Mouse (Mus musculus) T-helper 1 cell (primary cell): Measurements from ENCODE around the gene Park7.
"Not testable (repeated sequence)": the region's sequence is repeated elsewhere in the genome, so short reads cannot be mapped to it uniquely, and the experiment has no call there.

Experiments
- in situ Hi-C: fragments of 300-600 bp; cut with MboI, MseI; formaldehyde crosslinking; loops from one replicate; pipeline ENCODE4 v1.15.1; 2025; ENCODE audit warnings: high pct_unique_total_duplicates

The Park7 gene

DNA sequence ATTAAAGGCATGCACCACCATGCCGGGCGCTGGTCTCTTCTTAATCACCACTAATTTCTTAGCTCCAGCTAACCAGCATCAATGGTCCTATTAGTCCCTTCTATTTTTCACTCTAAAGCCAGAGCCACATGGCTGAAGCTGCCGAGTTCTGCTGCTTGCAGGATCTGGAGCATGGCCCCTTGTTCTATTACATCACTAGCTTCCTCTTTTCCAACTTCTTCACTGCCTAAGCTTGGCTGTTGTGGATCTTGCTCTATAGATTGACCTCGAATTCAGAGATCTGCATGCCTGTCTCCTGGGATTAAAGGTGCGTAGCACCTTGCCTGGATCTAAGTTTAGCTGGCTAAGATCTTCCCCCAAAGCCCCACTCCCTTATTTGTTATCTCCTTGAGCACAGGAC, 31.6 kb downstream of the Park7 start:
- in situ Hi-C loops = loop anchor here (25.0 kb wide), 1 partner anchor 220 kb away; the partner anchor contains the start of gene Slc45a1

DNA sequence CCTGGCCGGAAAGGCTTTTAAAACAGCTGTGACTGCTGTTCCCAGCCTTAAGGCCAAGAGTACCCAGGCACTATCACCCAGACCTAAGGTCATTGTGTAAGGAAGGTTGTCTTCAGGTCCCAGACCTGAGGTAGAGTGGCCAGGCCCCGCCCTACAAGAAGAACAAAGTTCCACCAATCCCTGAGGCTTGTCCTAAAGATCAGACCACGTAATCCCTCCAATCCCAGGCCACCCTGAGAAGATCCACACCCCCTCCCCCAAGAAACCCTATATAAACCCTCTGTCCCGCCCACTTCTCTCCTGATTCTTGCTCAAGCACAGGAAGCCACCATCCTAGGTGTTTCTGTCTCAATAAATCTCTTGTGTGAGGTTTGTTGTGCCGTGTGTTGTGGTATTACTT, 33.9 kb downstream of the Park7 start:
- in situ Hi-C loops = loop anchor here (25.0 kb wide), 1 partner anchor 218 kb away; the partner anchor contains the start of gene Slc45a1

DNA sequence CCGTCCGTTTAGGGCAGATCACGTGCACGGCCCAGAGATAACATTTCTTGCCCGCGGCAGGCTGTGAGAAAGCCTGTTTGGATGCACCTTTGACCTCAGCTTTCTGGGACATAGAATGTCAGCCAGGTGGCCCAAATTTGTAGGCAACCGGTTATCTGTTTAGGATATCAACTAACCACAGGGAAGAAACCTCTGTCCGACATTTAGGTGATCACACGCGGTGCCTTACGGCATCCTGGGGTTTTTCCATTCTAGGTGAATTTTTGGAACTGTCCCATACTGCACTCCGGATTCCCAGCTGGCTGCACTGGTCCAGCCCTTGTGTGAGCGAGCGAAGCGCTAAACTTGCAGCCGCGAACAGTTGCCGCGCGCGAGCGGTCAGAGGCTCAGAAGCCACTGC, 34.6 kb downstream of the Park7 start:
- in situ Hi-C loops = loop anchor here (25.0 kb wide), 1 partner anchor 217 kb away; the partner anchor contains the start of gene Slc45a1

DNA sequence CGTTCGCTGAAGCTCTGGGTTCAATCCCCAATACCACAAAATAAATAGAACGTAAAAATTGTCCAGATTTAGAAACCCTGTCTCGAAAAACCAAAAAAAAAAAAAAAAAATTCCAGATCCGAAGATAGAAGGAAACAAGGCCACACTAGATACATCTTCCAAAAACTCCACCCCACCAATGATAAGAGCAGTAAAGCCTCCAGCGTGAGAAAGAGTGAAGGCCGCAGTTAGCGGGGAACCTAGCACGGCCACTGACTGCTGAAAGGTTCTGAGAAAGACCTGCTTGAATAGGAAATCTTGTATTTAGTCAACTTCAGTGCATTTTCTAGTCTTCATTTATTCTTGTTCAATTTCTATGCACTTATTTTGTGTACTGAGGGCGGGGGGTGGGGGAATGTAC, 38.8 kb downstream of the Park7 start:
- in situ Hi-C loops = loop anchor here (25.0 kb wide), 1 partner anchor 213 kb away; the partner anchor contains the start of gene Slc45a1

DNA sequence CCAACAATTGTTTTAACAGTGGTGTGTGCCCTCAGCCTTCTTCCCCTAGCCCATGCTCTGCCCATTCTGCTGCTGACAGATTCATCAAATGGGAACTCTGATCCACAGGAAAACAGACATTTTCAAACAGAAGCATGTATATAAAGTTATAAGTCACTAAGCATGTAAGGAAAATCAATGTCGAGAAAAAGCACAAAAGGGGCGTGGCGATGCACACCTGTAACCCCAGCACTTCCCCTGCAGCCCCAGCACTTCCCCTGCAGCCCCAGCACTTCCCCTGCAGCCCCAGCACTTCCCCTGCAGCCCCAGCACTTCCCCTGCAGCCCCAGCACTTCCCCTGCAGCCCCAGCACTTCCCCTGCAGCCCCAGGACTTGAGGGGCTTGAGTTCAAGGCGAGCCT, 39.8 kb downstream of the Park7 start:
- in situ Hi-C loops = not testable (repeated sequence)

DNA sequence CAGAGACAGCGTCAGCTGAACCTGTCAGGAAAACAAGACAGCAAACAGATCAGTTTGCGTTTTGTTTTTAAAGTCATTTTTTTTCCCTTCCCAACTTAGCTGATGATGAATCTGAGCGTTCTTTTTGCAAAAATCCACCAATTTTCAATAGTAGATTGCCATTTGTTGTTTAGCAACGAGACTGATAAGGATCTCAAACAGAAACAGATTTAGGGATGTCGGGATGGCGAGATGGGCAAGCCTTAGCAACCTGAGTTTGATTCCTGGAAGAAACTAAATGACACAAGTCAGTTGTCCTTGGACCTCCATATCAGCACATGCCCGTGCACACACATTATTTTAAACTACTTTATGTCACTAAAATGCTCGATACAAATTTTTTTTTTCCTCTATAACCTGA, 41.6 kb downstream of the Park7 start:
- in situ Hi-C loops = no loop called here

DNA sequence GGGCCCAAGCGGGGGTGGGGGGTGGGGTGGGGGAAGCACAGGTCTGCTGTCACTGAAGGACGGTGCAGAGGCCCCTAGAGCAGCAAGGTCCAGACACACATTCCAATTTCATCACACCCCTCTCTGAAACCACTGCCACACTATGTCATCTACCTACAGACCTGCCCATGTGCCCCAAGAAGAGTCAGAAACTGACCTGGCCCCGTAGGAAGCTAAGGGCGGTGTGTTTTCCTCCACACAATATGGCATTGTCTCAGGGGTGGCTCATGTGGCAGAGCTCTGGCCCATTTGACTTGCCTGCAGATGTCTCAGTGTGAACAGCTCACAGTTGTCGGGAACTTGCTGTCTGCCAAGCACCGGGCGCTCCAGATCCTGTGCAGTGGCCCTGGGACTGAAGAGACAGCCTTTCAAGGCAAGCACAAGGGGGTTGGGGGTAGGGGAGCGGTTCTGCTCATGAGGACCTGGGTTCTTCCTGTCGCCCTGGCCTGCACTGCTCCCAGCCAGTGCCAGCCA, 42.0 kb downstream of the Park7 start:
- in situ Hi-C loops = no loop called here

DNA sequence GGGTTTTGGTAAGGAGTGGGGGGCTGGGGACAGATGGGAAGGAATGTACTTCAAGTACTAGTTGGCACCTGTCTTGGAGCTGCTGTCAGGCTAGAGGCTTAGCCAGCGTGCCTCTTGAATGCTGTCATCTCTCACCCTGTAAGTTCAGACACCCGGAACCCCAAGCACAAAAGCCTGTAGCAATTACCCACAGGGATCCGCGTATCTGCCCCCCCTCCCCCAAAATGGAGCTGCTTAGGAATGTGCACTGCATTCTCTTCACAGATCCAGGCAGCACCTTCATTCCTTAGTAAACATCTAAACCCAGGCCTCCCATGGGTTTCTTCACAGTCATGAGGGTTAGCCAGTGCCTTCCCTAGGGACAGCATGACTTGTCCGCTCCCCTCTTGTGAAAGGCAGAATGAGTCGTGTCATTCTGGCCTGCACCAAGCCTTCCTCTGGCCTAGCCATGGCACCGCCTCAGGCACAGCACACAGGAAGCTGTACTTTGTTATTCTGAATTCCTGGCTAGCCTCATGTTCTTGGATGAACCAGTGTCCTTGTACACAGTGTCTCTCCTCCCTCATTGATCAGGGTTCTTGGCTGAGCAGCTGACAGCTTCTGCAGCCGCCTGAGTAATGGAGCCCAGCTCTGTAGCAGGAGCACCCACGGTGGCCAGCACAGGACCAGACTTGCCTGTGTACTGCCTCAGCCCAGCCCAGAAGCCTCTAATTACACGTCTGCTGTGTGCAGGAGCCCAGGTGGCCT, 42.7 kb downstream of the Park7 start:
- in situ Hi-C loops = no loop called here

DNA sequence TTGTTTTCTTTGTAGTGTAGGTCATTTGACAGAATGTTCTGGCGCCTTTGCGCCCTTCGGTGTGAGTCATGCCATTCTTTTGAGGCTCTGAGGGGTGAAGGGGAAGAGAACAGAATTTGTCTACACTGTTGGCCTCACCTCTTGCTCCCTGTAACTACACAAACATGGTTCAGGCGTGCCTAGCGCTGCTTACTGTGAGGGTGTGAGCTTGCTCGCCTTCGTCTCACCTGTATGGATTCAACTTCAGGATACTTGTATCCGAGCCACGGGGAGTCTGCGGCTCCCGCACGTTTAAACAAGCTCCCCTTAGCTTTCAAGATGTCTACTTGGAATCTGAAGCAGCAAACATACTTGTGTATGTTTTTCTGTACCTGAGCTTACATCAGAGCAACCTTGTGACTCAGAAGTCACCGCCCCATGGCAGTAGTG, 43.3 kb downstream of the Park7 start:
- in situ Hi-C loops = no loop called here

DNA sequence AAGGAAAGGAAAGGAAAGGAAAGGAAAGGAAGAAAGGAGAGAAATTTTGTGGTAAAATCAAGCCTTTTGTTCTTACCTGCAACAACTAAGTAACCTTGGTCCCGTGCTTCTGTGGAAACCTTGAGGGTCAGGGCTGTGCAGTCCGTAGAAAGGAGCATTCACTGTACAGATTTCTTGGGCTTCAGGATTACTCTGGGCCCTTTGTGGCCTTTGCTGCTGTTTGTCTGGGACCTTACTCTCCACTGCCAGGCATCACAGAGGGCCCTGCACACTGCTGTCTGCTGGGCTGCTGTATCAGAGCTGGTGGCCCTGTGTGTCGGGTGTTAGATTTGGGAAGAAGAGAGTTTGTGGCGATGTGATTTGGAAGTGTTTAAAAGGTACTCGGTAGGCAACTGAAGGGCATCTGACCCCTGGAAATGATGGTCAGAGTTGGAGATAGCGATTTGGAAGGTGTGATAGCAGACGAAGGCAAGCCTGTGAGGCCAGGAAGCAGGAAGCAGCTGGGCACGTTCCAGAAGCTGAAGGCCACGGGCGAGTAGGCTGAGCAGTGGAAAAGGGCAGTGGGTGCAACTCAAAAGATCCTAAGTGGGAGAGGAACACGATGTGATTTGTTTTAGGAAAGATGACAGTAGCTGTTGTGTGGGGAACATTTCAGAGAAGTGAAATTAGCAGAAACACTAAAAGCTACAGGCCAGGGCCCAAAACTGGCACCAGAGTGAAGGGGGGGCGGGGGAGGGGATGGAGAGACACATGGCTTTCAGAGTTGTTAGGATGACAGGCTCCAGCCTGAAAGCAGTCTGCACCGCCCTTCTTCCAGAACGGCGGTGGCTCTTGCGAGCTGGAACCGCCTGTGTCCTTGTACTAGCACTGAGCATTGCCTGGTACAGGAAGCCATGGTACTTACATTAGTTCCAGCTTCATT, 44.7 kb downstream of the Park7 start:
- in situ Hi-C loops = loop anchor here (10.0 kb wide), 1 partner anchor 95 kb away; no protein-coding TSS in a partner anchor

DNA sequence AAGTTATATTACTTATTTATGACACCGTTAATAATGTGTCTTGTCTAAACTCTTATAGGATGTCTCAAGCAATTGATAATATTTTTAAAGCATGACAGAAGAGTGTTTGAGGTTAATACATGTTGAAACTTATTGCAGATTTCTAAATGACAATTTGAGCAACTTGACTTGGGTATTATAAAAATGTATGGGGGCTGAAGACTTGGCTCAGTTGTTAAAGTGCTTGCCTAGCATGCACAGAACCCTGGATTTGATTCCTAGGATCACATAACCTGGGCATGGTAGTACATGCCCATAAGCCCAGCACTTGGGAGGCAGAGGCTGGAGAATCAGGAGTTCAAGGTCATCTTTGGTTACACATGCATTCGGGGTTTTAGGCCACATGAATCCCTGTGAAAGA, 45.4 kb downstream of the Park7 start:
- in situ Hi-C loops = loop anchor here (10.0 kb wide), 1 partner anchor 96 kb away; no protein-coding TSS in a partner anchor

DNA sequence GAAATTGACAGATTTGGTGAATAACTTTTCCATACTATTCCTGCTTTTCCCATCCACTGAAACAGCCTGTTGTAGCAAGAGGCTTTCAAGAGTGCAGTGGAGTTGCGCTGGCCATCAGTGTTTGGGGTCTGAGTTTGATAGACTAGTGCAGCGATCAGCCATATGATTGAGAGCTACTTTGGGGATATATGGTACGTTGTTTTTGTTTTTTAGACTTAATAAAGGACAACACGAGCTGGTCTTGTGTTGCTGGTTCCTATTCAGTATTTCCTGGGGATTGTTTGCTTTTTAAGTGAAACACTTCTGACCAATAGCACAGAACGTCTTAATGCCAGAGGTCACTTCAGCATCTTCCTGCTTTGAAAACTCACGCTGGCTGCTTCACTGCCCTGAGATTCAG, 46.1 kb downstream of the Park7 start:
- in situ Hi-C loops = loop anchor here (10.0 kb wide), 1 partner anchor 97 kb away; no protein-coding TSS in a partner anchor

DNA sequence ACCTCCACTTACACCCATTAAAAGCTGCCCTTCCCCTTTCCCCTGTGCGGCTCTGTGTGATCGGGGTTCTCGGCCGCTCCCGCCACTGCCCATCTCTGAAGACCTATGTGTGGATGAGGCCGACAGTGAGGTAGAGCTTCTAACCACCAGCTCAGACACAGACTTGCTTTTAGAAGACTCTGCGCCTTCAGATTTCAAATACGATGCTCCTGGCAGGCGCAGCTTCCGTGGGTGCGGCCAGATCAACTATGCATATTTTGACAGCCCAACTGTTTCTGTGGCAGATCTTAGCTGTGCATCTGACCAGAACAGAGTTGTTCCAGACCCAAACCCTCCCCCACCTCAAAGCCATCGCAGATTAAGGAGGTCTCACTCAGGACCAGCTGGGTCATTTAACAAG, 47.7 kb downstream of the Park7 start:
- in situ Hi-C loops = loop anchor here (10.0 kb wide), 1 partner anchor 98 kb away; no protein-coding TSS in a partner anchor

DNA sequence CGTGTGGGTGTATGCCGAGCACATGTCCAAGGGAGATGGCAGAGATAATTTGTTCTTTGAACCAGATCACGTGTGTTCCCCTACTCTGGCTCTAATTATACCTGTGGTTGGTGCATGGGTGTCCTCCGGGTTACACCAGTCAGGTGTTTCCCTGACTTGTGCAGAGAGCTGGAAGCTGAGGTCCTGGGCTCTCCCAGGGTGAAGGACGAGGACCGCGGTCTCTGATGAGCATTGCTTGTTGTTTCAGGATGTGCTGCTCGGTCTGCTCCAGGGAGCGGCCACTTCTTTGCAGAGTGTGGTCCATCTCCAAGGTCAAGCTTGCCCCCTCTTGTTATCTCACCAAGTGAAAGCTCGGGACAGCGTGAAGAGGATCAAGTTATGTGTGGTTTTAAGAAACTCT, 48.2 kb downstream of the Park7 start:
- in situ Hi-C loops = loop anchor here (10.0 kb wide), 1 partner anchor 99 kb away; no protein-coding TSS in a partner anchor

DNA sequence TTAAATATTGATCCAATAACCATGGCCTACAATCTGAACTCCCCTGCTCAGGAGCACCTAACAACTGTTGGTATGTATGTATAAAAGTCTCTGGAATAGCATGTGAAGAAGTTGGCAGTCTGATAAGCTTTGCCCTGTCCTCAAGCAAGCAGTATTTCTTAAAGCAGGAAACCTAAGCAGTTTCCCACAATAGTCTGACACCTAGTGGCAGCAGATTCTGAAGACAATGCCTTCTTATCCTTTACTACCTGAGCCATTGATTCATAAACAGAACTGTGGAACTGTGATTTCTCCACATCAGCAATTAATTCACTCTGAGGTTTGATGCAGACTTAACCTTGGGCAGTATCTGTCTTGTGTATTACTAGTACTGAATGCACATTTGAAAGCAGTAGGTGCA, 48.9 kb downstream of the Park7 start:
- in situ Hi-C loops = loop anchor here (10.0 kb wide), 1 partner anchor 99 kb away; no protein-coding TSS in a partner anchor

DNA sequence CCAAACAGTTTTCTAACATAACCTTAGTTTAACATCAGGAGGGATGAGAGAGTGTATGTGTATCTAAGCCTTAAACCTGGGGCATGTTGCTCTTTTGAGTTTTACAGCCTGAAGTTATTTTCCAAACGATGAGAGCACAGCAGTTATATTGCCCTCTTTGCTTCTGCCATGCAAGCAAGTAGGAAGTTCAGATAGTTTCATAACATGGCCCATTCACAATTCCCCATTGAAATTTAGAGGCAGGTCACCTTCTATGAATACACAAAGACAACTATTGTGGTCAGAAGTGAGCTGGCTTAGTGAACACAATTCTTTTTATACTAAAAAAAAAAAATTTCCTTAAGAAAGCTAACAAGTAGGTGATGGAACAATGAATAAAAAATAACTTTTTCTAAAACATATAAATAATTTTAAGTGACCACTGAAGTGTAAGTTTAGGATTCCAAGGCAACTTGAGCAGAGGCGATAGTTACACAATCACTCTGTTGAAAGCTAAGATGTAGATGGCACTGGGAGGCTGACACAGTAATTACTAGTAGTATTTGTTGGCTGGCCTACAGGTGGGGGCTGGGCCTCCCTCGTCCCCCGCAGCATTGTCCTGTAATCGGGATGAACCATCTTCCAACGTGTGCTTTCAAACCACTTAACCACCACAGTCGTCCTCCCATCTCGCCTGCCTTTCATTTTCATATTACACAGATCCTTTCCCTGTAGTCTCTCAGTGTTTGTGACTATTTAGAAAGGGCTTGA, 51.4 kb downstream of the Park7 start:
- in situ Hi-C loops = loop anchor here (10.0 kb wide), 1 partner anchor 102 kb away; no protein-coding TSS in a partner anchor

DNA sequence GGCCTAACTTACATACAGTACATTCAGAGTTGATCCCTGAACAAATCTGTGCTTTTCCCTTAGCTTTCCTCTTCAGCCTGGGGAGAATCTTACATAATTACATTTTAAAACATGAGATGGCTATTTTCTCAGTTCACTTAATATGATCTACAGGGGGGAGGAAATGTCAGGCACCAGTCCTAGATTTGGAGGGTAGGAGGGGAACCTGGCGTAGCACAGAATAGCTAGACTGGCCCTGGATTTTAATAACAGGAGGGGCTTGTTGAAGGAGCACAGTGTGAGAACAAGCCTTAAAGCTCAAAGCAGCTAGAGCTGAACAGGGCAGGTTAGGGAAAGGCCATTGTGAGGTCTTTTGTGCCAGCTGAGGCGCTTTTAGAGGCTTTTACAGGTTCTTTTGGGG, 53.1 kb downstream of the Park7 start:
- in situ Hi-C loops = loop anchor here (10.0 kb wide), 1 partner anchor 104 kb away; no protein-coding TSS in a partner anchor

DNA sequence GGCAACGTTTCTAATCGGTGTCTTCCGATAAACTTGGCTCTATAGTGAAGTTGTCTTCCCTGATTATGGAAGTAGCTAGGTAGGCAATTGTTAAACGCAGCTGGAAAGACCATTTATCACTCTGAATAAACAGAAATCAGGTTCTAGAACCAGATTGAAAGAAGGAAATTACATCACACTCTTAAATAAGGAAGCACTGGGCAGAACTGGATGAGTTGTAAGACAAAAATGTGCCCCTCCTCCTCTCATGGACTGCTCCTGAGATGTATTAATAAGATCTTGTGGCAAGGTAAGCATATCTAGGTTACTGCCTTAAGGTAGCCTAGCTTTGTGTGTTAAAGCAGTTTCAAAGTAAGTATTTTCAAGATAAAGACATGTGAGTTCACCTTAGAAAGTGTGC, 53.7 kb downstream of the Park7 start:
- in situ Hi-C loops = loop anchor here (10.0 kb wide), 1 partner anchor 104 kb away; no protein-coding TSS in a partner anchor

DNA sequence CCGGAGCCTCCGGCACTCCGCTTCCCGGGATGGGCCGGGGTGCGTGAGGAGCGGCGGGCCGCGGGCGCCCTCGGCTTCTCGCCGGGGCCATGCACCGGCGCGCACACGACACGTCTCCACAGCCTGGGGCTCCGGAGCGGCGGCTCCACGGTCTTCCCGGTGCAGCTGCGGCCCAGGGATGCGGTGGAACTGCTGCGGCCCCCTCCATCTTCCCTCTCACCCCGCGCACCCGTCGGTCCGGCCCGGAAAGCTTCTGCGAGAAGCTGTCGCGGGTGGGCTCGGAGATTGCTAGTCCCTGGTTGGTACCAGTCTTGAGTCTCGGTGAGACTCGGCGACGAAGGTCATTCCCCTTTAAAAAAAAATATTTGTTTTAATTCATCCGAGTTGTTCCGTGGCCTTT, 58.9 kb downstream of the Park7 start:
- in situ Hi-C loops = no loop called here

DNA sequence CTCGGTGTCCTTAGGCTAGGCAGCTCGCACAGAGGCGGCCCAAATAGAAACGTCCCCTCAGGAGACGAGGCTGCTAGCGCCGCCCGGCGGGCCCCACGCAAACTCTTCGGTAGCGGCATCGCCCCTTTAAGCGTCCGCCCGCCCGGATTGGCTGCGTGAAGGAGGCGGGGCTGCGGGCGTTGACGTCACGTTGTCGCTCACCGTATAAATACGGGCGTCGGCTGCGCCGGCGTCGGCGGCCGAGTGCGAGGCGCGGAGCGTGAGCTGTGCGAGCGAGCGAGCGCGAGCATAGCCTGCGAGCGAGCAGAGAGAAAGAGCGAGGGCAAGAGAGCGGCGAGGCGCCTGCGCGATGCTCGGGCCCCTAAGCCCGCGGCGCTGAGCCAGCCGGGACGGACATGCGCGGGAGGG, 59.4 kb downstream of the Park7 start:
- in situ Hi-C loops = no loop called here
